Mouse (Mus musculus) kidney, adult 2 months (tissue): ENCODE measurements around the gene Vwf.

Experiments used
- CTCF ChIP-seq: fragments of 200-500 bp; conservative IDR thresholded peaks from 2 replicates; pipeline ENCODE4 v1.5.1; 2011; ENCODE audit warnings: low read depth, mild to moderate bottlenecking, control low read depth, low read length, moderate library complexity, mixed read lengths; ENCODE audit not compliant: insufficient read depth, insufficient read length
- POLR2A ChIP-seq: fragments of 200-500 bp; IDR thresholded peaks from one replicate; pipeline ENCODE4 v1.6.1; 2011; ENCODE audit warnings: low read depth, low read length, control low read depth

DNA sequence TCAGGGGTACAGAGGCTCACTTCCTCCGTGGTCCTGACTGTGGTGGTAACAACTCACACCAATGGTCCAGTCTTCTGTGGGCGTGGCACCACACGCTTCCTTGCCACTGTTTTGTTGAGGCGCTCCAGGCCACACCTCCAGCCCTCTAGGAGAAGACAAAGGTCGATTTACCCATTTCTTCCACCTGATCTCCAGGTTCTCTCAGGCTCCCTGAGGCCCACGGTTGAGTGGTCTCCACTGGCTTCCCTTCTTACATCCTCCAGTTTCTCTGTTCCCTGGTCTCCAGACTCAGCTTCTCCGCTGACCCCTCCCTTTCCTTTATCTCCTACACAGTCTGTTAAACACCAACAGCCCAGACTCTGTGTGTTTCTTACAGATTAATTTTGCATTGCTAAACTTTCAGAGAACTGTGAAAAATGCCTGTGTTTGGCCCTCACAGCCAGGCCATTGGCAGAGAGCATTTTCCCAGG lies 18.3 kb downstream of the Vwf start:
- no peak for TF ChIP-seq CTCF
- TF ChIP-seq POLR2A, result no peak
